Mouse (Mus musculus) testis, adult 2 months (tissue): ENCODE measurements around the gene Ccdc148. TPM values are rescaled to one million over a fixed set of nuclear protein-coding genes. Genes with fewer than 3 reads are reported as not detected.

Experiments used
- H3K27ac ChIP-seq: fragments of 200-500 bp; 2 replicates; pipeline ENCODE4 v1.5.1; 2012; ENCODE audit warnings: low read depth, low read length; ENCODE audit not compliant: control insufficient read depth, insufficient read depth
- H3K27me3 ChIP-seq: fragments of 200-500 bp; 2 replicates; pipeline ENCODE4 v1.6.1; 2012; ENCODE audit warnings: mild to moderate bottlenecking, low read length, moderate library complexity; ENCODE audit not compliant: control insufficient read depth, insufficient read depth
- H3K36me3 ChIP-seq: fragments of 200-500 bp; 2 replicates; pipeline ENCODE4 v1.6.1; 2012; ENCODE audit warnings: mild to moderate bottlenecking, low read length; ENCODE audit not compliant: control insufficient read depth, insufficient read depth
- H3K4me1 ChIP-seq: fragments of 200-500 bp; 2 replicates; pipeline ENCODE4 v1.6.1; 2012; ENCODE audit warnings: low read length; ENCODE audit not compliant: control insufficient read depth, insufficient read depth
- H3K4me3 ChIP-seq: fragments of 200-500 bp; 2 replicates; pipeline ENCODE4 v1.5.1; 2012; ENCODE audit warnings: low read depth, mild to moderate bottlenecking, low read length, moderate library complexity, mixed read lengths; ENCODE audit not compliant: control insufficient read depth
- CTCF ChIP-seq: fragments of 200-500 bp; IDR thresholded peaks from 2 replicates; pipeline ENCODE4 v1.5.1; 2012; ENCODE audit warnings: low read depth, mild to moderate bottlenecking, inconsistent platforms, low read length, moderate library complexity; ENCODE audit not compliant: control insufficient read depth, insufficient read depth, insufficient replicate concordance
- POLR2A ChIP-seq: fragments of 200-500 bp; IDR thresholded peaks from 2 replicates; pipeline ENCODE4 v1.6.1; 2012; ENCODE audit warnings: low read depth, mild to moderate bottlenecking, inconsistent platforms, low read length, moderate library complexity; ENCODE audit not compliant: control insufficient read depth
- polyA plus RNA-seq: library from polyadenylated mRNA; depleted of rRNA; stranded (reverse); fragments of >200 nt; gene quantifications from 2 replicates; pipeline ENCODE4 v1.2.3, GENCODE M21; 2012; rRNA removed

Gene Ccdc148
- 3.7 and 4.2 TPM in 2 replicates for polyA plus RNA-seq

- Histone ChIP-seq H3K36me3 (no peaks in the 10 kb centered on the region), H3K4me3 (peak within 1 kb of the TSS; percentile 92), H3K27ac (peak within 1 kb of the TSS; percentile 70), H3K4me1 (peaks cover 7% of the 10 kb centered on the region), H3K27me3 (no peaks in the 10 kb centered on the region)
- TF ChIP-seq POLR2A (peak; percentile 39; the same call in 1 of the 2 replicates), CTCF (no peak)
These were observed at the start of gene Ccdc148, which contains the start of gene Pkp4 for GRCm38 (mm10) chr2:59160605-59160963. Ccdc148 (minus strand) TSS chr2:59160683. Pkp4 (plus strand) TSS chr2:59160850.

GRCm38 (mm10) chr2:59208276-59208675 lies 47.8 kb upstream of the Ccdc148 start:
- TF ChIP-seq CTCF: no peak
- no peak for TF ChIP-seq POLR2A
- Histone ChIP-seq H3K36me3 (no peaks in the 10 kb centered on the region), H3K27ac (no peak overlapping the region), H3K4me3 (no peak overlapping the region), H3K27me3 (no peaks in the 10 kb centered on the region), H3K4me1 (no peaks in the 10 kb centered on the region)

- TF ChIP-seq CTCF: no peak
- no peak for TF ChIP-seq POLR2A
- no peak overlapping the region for H3K4me3 ChIP-seq
- H3K36me3 ChIP-seq: no peaks in the 10 kb centered on the region
- H3K27me3 ChIP-seq: no peaks in the 10 kb centered on the region
- H3K27ac ChIP-seq: no peak overlapping the region
- no peaks in the 10 kb centered on the region for H3K4me1 ChIP-seq
These were observed 47.2 kb upstream of the Ccdc148 start for GRCm38 (mm10) chr2:59207725-59208124.

- Histone ChIP-seq H3K36me3 (no peaks in the 10 kb centered on the region), H3K4me3 (no peak overlapping the region), H3K27me3 (no peaks in the 10 kb centered on the region), H3K27ac (no peak overlapping the region), H3K4me1 (no peaks in the 10 kb centered on the region)
- no peak for TF ChIP-seq CTCF
These were observed 46.8 kb upstream of the Ccdc148 start for GRCm38 (mm10) chr2:59207240-59207639.

- no peak overlapping the region for H3K27ac ChIP-seq
- TF ChIP-seq POLR2A (no peak), CTCF (no peak)
- H3K4me1 ChIP-seq: no peaks in the 10 kb centered on the region
- H3K27me3 ChIP-seq: no peaks in the 10 kb centered on the region
- H3K4me3 ChIP-seq: no peak overlapping the region
- no peaks in the 10 kb centered on the region for H3K36me3 ChIP-seq
These were observed 45.7 kb upstream of the Ccdc148 start for GRCm38 (mm10) chr2:59206190-59206589.

GRCm38 (mm10) chr2:59205092-59205491 lies 44.6 kb upstream of the Ccdc148 start:
- Histone ChIP-seq H3K36me3 (no peaks in the 10 kb centered on the region), H3K27ac (no peak overlapping the region), H3K4me3 (no peak overlapping the region), H3K4me1 (no peaks in the 10 kb centered on the region), H3K27me3 (no peaks in the 10 kb centered on the region)
- TF ChIP-seq POLR2A (no peak), CTCF (no peak)

GRCm38 (mm10) chr2:59203627-59204425 lies 43.3 kb upstream of the Ccdc148 start:
- Histone ChIP-seq H3K27me3 (no peaks in the 10 kb centered on the region), H3K27ac (no peak overlapping the region), H3K36me3 (no peaks in the 10 kb centered on the region), H3K4me1 (no peaks in the 10 kb centered on the region), H3K4me3 (no peak overlapping the region)
- no peak for TF ChIP-seq POLR2A
- no peak for TF ChIP-seq CTCF

GRCm38 (mm10) chr2:59202930-59203329 lies 42.4 kb upstream of the Ccdc148 start:
- no peak for TF ChIP-seq CTCF
- no peak for TF ChIP-seq POLR2A
- Histone ChIP-seq H3K36me3 (no peaks in the 10 kb centered on the region), H3K4me3 (no peak overlapping the region), H3K27me3 (no peaks in the 10 kb centered on the region), H3K27ac (no peak overlapping the region), H3K4me1 (no peaks in the 10 kb centered on the region)
